Mouse (Mus musculus): ENCODE measurements around the gene Tex44. TPM values are rescaled to one million over a fixed set of nuclear protein-coding genes. Genes with fewer than 3 reads are reported as not detected.

The Tex44 gene
- polyA plus RNA-seq, 1 experiment from 2014 or later, result not detected

- 75% methylated on average over 8 of the region's 8 CpGs for WGBS
- H3K4me3 ChIP-seq, result no peak overlapping the region
- no peaks in the 10 kb centered on the region for H3K36me3 ChIP-seq
- H3K9ac ChIP-seq, result no peak overlapping the region
- H3K27ac ChIP-seq, result no peak overlapping the region
- H3K4me2 ChIP-seq (replicated peaks), result no peak overlapping the region
- H3K4me1 ChIP-seq, result no peaks in the 10 kb centered on the region; the same call in 1 of the 2 replicates
- no peaks in the 10 kb centered on the region for H3K27me3 ChIP-seq
- ATAC-seq (ENCODE audit: low FRiP score), result no peak
- H3K9me3 ChIP-seq (replicated peaks), result 0 out of 2 replicates have a peak, but pooled peaks cover 3% of the 10 kb centered on the region
These were observed 25.9 kb upstream of the Tex44 start for GRCm38 (mm10) chr1:86400096-86400754.

- H3K27me3 ChIP-seq, result no peaks in the 10 kb centered on the region
- no peak overlapping the region for H3K27ac ChIP-seq
- 58% methylated on average over 5 of the region's 5 CpGs for WGBS
- no peaks in the 10 kb centered on the region for H3K36me3 ChIP-seq
- H3K4me1 ChIP-seq, result peaks cover 3% of the 10 kb centered on the region; the same call in 1 of the 2 replicates
- 0 out of 2 replicates have a peak, but pooled peaks cover 3% of the 10 kb centered on the region for H3K9me3 ChIP-seq (replicated peaks)
- no peak overlapping the region for H3K4me2 ChIP-seq (replicated peaks)
- no peak overlapping the region for H3K4me3 ChIP-seq
- H3K9ac ChIP-seq, result no peak overlapping the region
- no peak for ATAC-seq (ENCODE audit: low FRiP score)
These were observed 21.3 kb upstream of the Tex44 start for GRCm38 (mm10) chr1:86404834-86405233.

GRCm38 (mm10) chr1:86406313-86406712, 19.8 kb upstream of the Tex44 start:
- H3K36me3 ChIP-seq, result no peaks in the 10 kb centered on the region
- H3K4me2 ChIP-seq (replicated peaks), result no peak overlapping the region
- ATAC-seq (ENCODE audit: low FRiP score), result no peak
- H3K4me1 ChIP-seq, result peaks cover 3% of the 10 kb centered on the region; the same call in 1 of the 2 replicates
- WGBS, result 84% methylated on average over 4 of the region's 4 CpGs
- H3K4me3 ChIP-seq, result no peak overlapping the region
- 0 out of 2 replicates have a peak, but pooled peaks cover 3% of the 10 kb centered on the region for H3K9me3 ChIP-seq (replicated peaks)
- H3K27ac ChIP-seq, result no peak overlapping the region
- H3K9ac ChIP-seq, result no peak overlapping the region
- no peaks in the 10 kb centered on the region for H3K27me3 ChIP-seq

GRCm38 (mm10) chr1:86406914-86407313, 19.2 kb upstream of the Tex44 start:
- no peak overlapping the region for H3K27ac ChIP-seq
- H3K9ac ChIP-seq, result no peak overlapping the region
- no peaks in the 10 kb centered on the region for H3K27me3 ChIP-seq
- 65% methylated on average over 8 of the region's 8 CpGs for WGBS
- H3K9me3 ChIP-seq (replicated peaks), result 0 out of 2 replicates have a peak, but pooled peaks cover 3% of the 10 kb centered on the region
- no peak for ATAC-seq (ENCODE audit: low FRiP score)
- peaks cover 3% of the 10 kb centered on the region; the same call in 1 of the 2 replicates for H3K4me1 ChIP-seq
- H3K36me3 ChIP-seq, result no peaks in the 10 kb centered on the region
- no peak overlapping the region for H3K4me2 ChIP-seq (replicated peaks)
- H3K4me3 ChIP-seq, result no peak overlapping the region

- H3K4me1 ChIP-seq, result peaks cover 3% of the 10 kb centered on the region; the same call in 1 of the 2 replicates
- H3K4me2 ChIP-seq (replicated peaks), result no peak overlapping the region
- H3K36me3 ChIP-seq, result no peaks in the 10 kb centered on the region
- ATAC-seq (ENCODE audit: low FRiP score), result no peak
- H3K9me3 ChIP-seq (replicated peaks), result 0 out of 2 replicates have a peak, but pooled peaks cover 3% of the 10 kb centered on the region
- WGBS, result 74% methylated on average over 10 of the region's 10 CpGs
- no peaks in the 10 kb centered on the region for H3K27me3 ChIP-seq
- no peak overlapping the region for H3K9ac ChIP-seq
- no peak overlapping the region for H3K4me3 ChIP-seq
- no peak overlapping the region for H3K27ac ChIP-seq
These were observed 17.6 kb upstream of the Tex44 start for GRCm38 (mm10) chr1:86408515-86408914.

- no peak overlapping the region for H3K27ac ChIP-seq
- no peak for ATAC-seq (ENCODE audit: low FRiP score)
- no peaks in the 10 kb centered on the region for H3K27me3 ChIP-seq
- peaks cover 3% of the 10 kb centered on the region; the same call in 1 of the 2 replicates for H3K4me1 ChIP-seq
- H3K9ac ChIP-seq, result no peak overlapping the region
- 0 out of 2 replicates have a peak, but pooled peaks cover 3% of the 10 kb centered on the region for H3K9me3 ChIP-seq (replicated peaks)
- no peak overlapping the region for H3K4me2 ChIP-seq (replicated peaks)
- no peaks in the 10 kb centered on the region for H3K36me3 ChIP-seq
- no peak overlapping the region for H3K4me3 ChIP-seq
- WGBS, result 93% methylated on average over 2 of the region's 2 CpGs
These were observed 16.7 kb upstream of the Tex44 start for GRCm38 (mm10) chr1:86409476-86409875.

GRCm38 (mm10) chr1:86414715-86415114, 11.4 kb upstream of the Tex44 start:
- no peaks in the 10 kb centered on the region for H3K36me3 ChIP-seq
- ATAC-seq (ENCODE audit: low FRiP score), result no peak
- H3K27me3 ChIP-seq, result no peaks in the 10 kb centered on the region
- no peak overlapping the region for H3K4me2 ChIP-seq (replicated peaks)
- no peaks in the 10 kb centered on the region for H3K9me3 ChIP-seq (replicated peaks)
- H3K27ac ChIP-seq, result no peak overlapping the region
- 88% methylated on average over 5 of the region's 5 CpGs for WGBS
- no peak overlapping the region for H3K9ac ChIP-seq
- H3K4me3 ChIP-seq, result no peak overlapping the region
- H3K4me1 ChIP-seq, result no peaks in the 10 kb centered on the region

GRCm38 (mm10) chr1:86415144-86415543, 11.0 kb upstream of the Tex44 start:
- 0 out of 2 replicates have a peak, but pooled peaks cover 3% of the 10 kb centered on the region for H3K4me1 ChIP-seq
- no peak overlapping the region for H3K9ac ChIP-seq
- 81% methylated on average over 2 of the region's 2 CpGs for WGBS
- H3K4me3 ChIP-seq, result no peak overlapping the region
- no peaks in the 10 kb centered on the region for H3K9me3 ChIP-seq (replicated peaks)
- no peak overlapping the region for H3K4me2 ChIP-seq (replicated peaks)
- no peaks in the 10 kb centered on the region for H3K27me3 ChIP-seq
- no peaks in the 10 kb centered on the region for H3K36me3 ChIP-seq
- ATAC-seq (ENCODE audit: low FRiP score), result no peak
- no peak overlapping the region for H3K27ac ChIP-seq

- Histone ChIP-seq H3K27ac (no peak overlapping the region), H3K27me3 (no peaks in the 10 kb centered on the region), H3K36me3 (no peaks in the 10 kb centered on the region), H3K4me1 (peaks cover 4% of the 10 kb centered on the region), H3K9ac (no peak overlapping the region), H3K9me3 (replicated peaks) (no peaks in the 10 kb centered on the region), H3K4me3 (no peak overlapping the region), H3K4me2 (replicated peaks) (no peak overlapping the region)
- 0 out of 2 replicates have a peak, but pooled peaks have one; percentile 46 for ATAC-seq (ENCODE audit: low FRiP score)
- WGBS, result 72% methylated on average over 7 of the region's 7 CpGs
These were observed 10.4 kb upstream of the Tex44 start for GRCm38 (mm10) chr1:86415612-86416184.

GRCm38 (mm10) chr1:86416321-86416720, 9.8 kb upstream of the Tex44 start:
- Histone ChIP-seq H3K4me1 (peaks cover 10% of the 10 kb centered on the region), H3K4me3 (no peak overlapping the region), H3K9ac (no peak overlapping the region), H3K9me3 (replicated peaks) (no peaks in the 10 kb centered on the region), H3K27me3 (no peaks in the 10 kb centered on the region), H3K4me2 (replicated peaks) (no peak overlapping the region), H3K36me3 (no peaks in the 10 kb centered on the region), H3K27ac (no peak overlapping the region)
- no peak for ATAC-seq (ENCODE audit: low FRiP score)
- 58% methylated on average over 6 of the region's 6 CpGs for WGBS

GRCm38 (mm10) chr1:86421007-86421406, 5.1 kb upstream of the Tex44 start:
- Histone ChIP-seq H3K9me3 (replicated peaks) (no peaks in the 10 kb centered on the region), H3K4me1 (peaks cover 23% of the 10 kb centered on the region), H3K27ac (peak overlapping the region; percentile 45; the same call in 1 of the 2 replicates), H3K4me2 (replicated peaks) (no peak overlapping the region), H3K27me3 (no peaks in the 10 kb centered on the region), H3K9ac (no peak overlapping the region), H3K4me3 (no peak overlapping the region), H3K36me3 (no peaks in the 10 kb centered on the region)
- no peak for ATAC-seq (ENCODE audit: low FRiP score)
- WGBS, result 22% methylated on average over 10 of the region's 10 CpGs

GRCm38 (mm10) chr1:86423879-86424278, 2.2 kb upstream of the Tex44 start:
- WGBS, result 74% methylated on average over 5 of the region's 5 CpGs
- H3K9me3 ChIP-seq (replicated peaks), result no peaks in the 10 kb centered on the region
- no peaks in the 10 kb centered on the region for H3K36me3 ChIP-seq
- no peak overlapping the region for H3K9ac ChIP-seq
- H3K4me2 ChIP-seq (replicated peaks), result no peak overlapping the region
- ATAC-seq (ENCODE audit: low FRiP score), result no peak
- peaks cover 23% of the 10 kb centered on the region for H3K4me1 ChIP-seq
- H3K4me3 ChIP-seq, result no peak overlapping the region
- peak overlapping the region; percentile 76; the same call in 1 of the 2 replicates for H3K27ac ChIP-seq
- H3K27me3 ChIP-seq, result no peaks in the 10 kb centered on the region

Measured in hindbrain, embryonic 12.5 days (tissue).